Comparison of ENCODE assay signal across 27 mouse cellular contexts in the genomic region with DNA sequence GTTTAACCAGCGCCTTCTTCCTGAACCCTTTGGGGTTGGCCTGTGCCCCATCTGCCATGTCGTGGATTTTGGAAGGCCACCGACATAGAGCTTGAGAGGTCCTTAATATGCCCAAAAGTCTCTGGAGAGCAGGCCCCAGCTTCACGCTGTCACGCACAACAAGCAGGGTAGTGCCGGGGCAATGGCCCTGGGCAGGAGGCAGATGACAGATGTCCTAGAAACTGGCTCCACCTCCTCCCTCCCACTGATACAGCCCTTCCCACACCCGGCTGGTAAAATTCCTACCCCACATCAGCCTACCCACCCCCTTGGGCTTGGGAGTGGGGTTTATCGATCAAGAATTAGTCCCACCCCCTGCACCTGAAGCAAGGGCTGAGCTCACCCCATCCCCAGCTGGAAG. TPM values are rescaled to one million over a fixed set of nuclear protein-coding genes. Genes with fewer than 3 reads are reported as not detected.
DNase-seq lines count a peak whose midpoint lies in the region; ATAC-seq and TF ChIP-seq lines count a peak whose summit lies in the region.
"Had no signal": no experiment of that assay in that cellular context is flagged by ENCODE, and none has a peak within 500 bp of the region (broad histone marks: within the 10 kb centered on the region; RNA-seq: fewer than 3 reads in every experiment).

A gene (minus strand): TSS at position 211 of the 400 bp plus-strand sequence.

- H3K9me3 ChIP-seq in hindbrain, embryonic 10.5 days = peaks cover 3% of the 10 kb centered on the region; the same call in 1 of the 2 replicates
- H3K9me3 ChIP-seq in hindbrain, embryonic 14.5 days (ENCODE audit: control insufficient read depth, low read length) = no peaks in the 10 kb centered on the region
- H3K9me3 ChIP-seq in intestine, postnatal 0 days (ENCODE audit: control insufficient read depth) = no peaks in the 10 kb centered on the region
- H3K9me3 ChIP-seq: embryonic facial prominence, embryonic 12.5 days; forebrain, embryonic 12.5 days; limb, embryonic 13.5 days; neural tube, embryonic 13.5 days had no signal

- no peak within 1 kb of the TSS for H3K9ac ChIP-seq in hindbrain, embryonic 14.5 days
- no peak within 1 kb of the TSS for H3K9ac ChIP-seq in intestine, postnatal 0 days (ENCODE audit: low read depth, low read length)
- H3K9ac ChIP-seq: embryonic facial prominence, embryonic 12.5 days; forebrain, embryonic 12.5 days; limb, embryonic 13.5 days; liver, embryonic 14.5 days; lung, embryonic 14.5 days; neural tube, embryonic 13.5 days had no signal

- H3K36me3 ChIP-seq in hindbrain, embryonic 10.5 days = no peaks in the 10 kb centered on the region
- no peaks in the 10 kb centered on the region for H3K36me3 ChIP-seq in hindbrain, embryonic 14.5 days (replicated peaks; ENCODE audit: control insufficient read depth, insufficient read depth)
- H3K36me3 ChIP-seq in intestine, postnatal 0 days (ENCODE audit: control insufficient read depth, insufficient read depth) = no peaks in the 10 kb centered on the region
- H3K36me3 ChIP-seq: embryonic facial prominence, embryonic 12.5 days; forebrain, embryonic 12.5 days; heart, embryonic 10.5 days; limb, embryonic 13.5 days; neural tube, embryonic 13.5 days had no signal

- 0 out of 2 replicates have a peak within 1 kb of the TSS, but pooled peaks have one; percentile 35 for H3K27ac ChIP-seq in hindbrain, embryonic 10.5 days
- H3K27ac ChIP-seq in hindbrain, embryonic 14.5 days = no peak within 1 kb of the TSS
- no peak within 1 kb of the TSS for H3K27ac ChIP-seq in intestine, postnatal 0 days (ENCODE audit: low read depth, low read length)
- H3K27ac ChIP-seq: embryonic facial prominence, embryonic 12.5 days; forebrain, embryonic 12.5 days; heart, embryonic 10.5 days; limb, embryonic 13.5 days; liver, embryonic 14.5 days had no signal

- DNase-seq in hindbrain, embryonic 10.5 days (ENCODE audit: low spot score) = no peak
- no peak for DNase-seq in hindbrain, embryonic 14.5 days (ENCODE audit: low spot score)
- DNase-seq in adrenal gland, adult 2 months = peak; percentile 55
- DNase-seq in adrenal gland, postnatal 36 days = peak; percentile 43 to 50
- no peak for DNase-seq in frontal cortex, adult 2 months (ENCODE audit: extremely low spot score in 1 of 2, low spot score in 1 of 2)
- DNase-seq in heart, postnatal 36 days = no peak
- DNase-seq: cerebellum, adult 11 months; cerebellum, adult 9-11 months; kidney, adult 8-10 months; kidney, postnatal 14 days; lung, embryonic 14.5 days; lung, postnatal 36 days; midbrain, embryonic 14.5 days; thymus, postnatal 14 days had no signal

- no peak for TF ChIP-seq CTCF in intestine, postnatal 0 days (IDR thresholded peaks at IDR 0.05; ENCODE audit: low read depth)

- no peak for ATAC-seq in hindbrain, embryonic 14.5 days (ENCODE audit: low FRiP score)
- 0 out of 2 replicates have a peak, but pooled peaks have one; percentile 8 for ATAC-seq in neutrophil, adult 5-6 weeks (ENCODE audit: extremely low read depth, insufficient number of reproducible peaks, low FRiP score, poor library complexity, severe bottlenecking)
- no peak for ATAC-seq in intestine, postnatal 0 days
- ATAC-seq: CD4-positive, CD25-positive, alpha-beta regulatory T cell, adult 4 months; inflammation-experienced regulatory T-cells, adult 6 months had no signal

- H3K4me2 ChIP-seq in hindbrain, embryonic 14.5 days (replicated peaks) = no peak within 1 kb of the TSS
- H3K4me2 ChIP-seq in intestine, postnatal 0 days (replicated peaks; ENCODE audit: low read depth) = no peak within 1 kb of the TSS
- H3K4me2 ChIP-seq: embryonic facial prominence, embryonic 12.5 days; forebrain, embryonic 12.5 days; limb, embryonic 13.5 days; lung, embryonic 14.5 days; neural tube, embryonic 13.5 days had no signal

- WGBS in hindbrain, embryonic 10.5 days = 66% methylated on average over 8 of the region's 8 CpGs
- 50% methylated on average over 8 of the region's 8 CpGs for whole genome bisulfite sequencing in hindbrain, embryonic 14.5 days
- 78% methylated on average over 8 of the region's 8 CpGs for WGBS in intestine, postnatal 0 days

- H3K27me3 ChIP-seq in hindbrain, embryonic 10.5 days (ENCODE audit: insufficient read depth, poor library complexity, severe bottlenecking) = no peaks in the 10 kb centered on the region
- H3K27me3 ChIP-seq in hindbrain, embryonic 14.5 days (ENCODE audit: control insufficient read depth, insufficient read depth, low read length) = no peaks in the 10 kb centered on the region
- no peaks in the 10 kb centered on the region for H3K27me3 ChIP-seq in intestine, postnatal 0 days (replicated peaks; ENCODE audit: control insufficient read depth, insufficient read depth, low read length)
- H3K27me3 ChIP-seq: embryonic facial prominence, embryonic 12.5 days; forebrain, embryonic 12.5 days; limb, embryonic 13.5 days; neural tube, embryonic 13.5 days had no signal

- intact Hi-C loops in heart, postnatal 36 days (cut with DNase I) = no loop called here

- no peak within 1 kb of the TSS for H3K4me3 ChIP-seq in hindbrain, embryonic 10.5 days
- H3K4me3 ChIP-seq in hindbrain, embryonic 14.5 days (replicated peaks; ENCODE audit: low read length) = no peak within 1 kb of the TSS
- H3K4me3 ChIP-seq in intestine, postnatal 0 days (ENCODE audit: low read depth, low read length) = no peak within 1 kb of the TSS
- H3K4me3 ChIP-seq: embryonic facial prominence, embryonic 12.5 days; erythroblast, embryonic 14.5 days; forebrain, embryonic 12.5 days; heart, embryonic 10.5 days; limb, embryonic 13.5 days; neural tube, embryonic 13.5 days had no signal

- peaks cover 21% of the 10 kb centered on the region for H3K4me1 ChIP-seq in hindbrain, embryonic 10.5 days (replicated peaks)
- no peaks in the 10 kb centered on the region for H3K4me1 ChIP-seq in hindbrain, embryonic 14.5 days (replicated peaks; ENCODE audit: control insufficient read depth, insufficient read depth, low read length)
- H3K4me1 ChIP-seq in intestine, postnatal 0 days (replicated peaks; ENCODE audit: control insufficient read depth, insufficient read depth, low read length) = 0 out of 2 replicates have a peak, but pooled peaks cover 3% of the 10 kb centered on the region
- H3K4me1 ChIP-seq: embryonic facial prominence, embryonic 12.5 days; forebrain, embryonic 12.5 days; megakaryocyte, embryonic 14.5 days had no signal

RNA-seq across cellular contexts. Expression of the gene that starts here (rescaled TPM):
- polyA plus RNA-seq in hindbrain, embryonic 10.5 days (2016; fragmentation: Nextera tagmentation; extraction: Ambion mirVana) = 0.84 and 1.2 TPM in 2 replicates
- polyA plus RNA-seq in hindbrain, embryonic 14.5 days (2014; fragmentation: Nextera tagmentation; extraction: Ambion mirVana) = not detected in 2 replicates
- total RNA-seq in adrenal gland, adult 2 months (2021) = 10 to 100 TPM; 20.6 to 34.4 TPM
- 54.0 and 67.7 TPM in 2 replicates for polyA plus RNA-seq in adrenal gland, adult 2 months (2012; rRNA removed)
- 10 to 100 TPM; 19.8 to 31.3 TPM for total RNA-seq in adrenal gland, postnatal 36 days (2021)
- not detected in 2 replicates for total RNA-seq in neutrophil, adult 5-6 weeks (2017)
- 0.08 and 0.13 TPM in 2 replicates for polyA plus RNA-seq in frontal cortex, adult 2 months (2012; rRNA removed)
- total RNA-seq in heart, postnatal 36 days (2021) = under 1 TPM in 1 of 2 experiments, not detected in 1; 0.24 TPM
- 0.46 and 0.64 TPM in 2 replicates for polyA plus RNA-seq in intestine, postnatal 0 days (2015; fragmentation: Nextera tagmentation; extraction: Ambion mirVana)
- total RNA-seq: granulocyte monocyte progenitor cell, adult 5-6 weeks had no signal
- polyA plus RNA-seq: CD4-positive, CD25-positive, alpha-beta regulatory T cell, adult 4 months; embryonic facial prominence, embryonic 12.5 days; erythroblast, embryonic 14.5 days; forebrain, embryonic 12.5 days; inflammation-experienced regulatory T-cells, adult 6 months; lung, embryonic 14.5 days; neural tube, embryonic 13.5 days had no signal

Comparison
In these comparisons a context has a peak if more than half of its experiments do, and no peak if none do; other contexts are left out.
1. RNA of the gene that starts here (total RNA-seq): 20.6 to 34.4 TPM in adrenal gland, adult 2 months and 19.8 to 31.3 TPM in adrenal gland, postnatal 36 days; 0.24 TPM in heart, postnatal 36 days and not detected in neutrophil, adult 5-6 weeks; every median in the first group is over 10 times any median in the second.
2. RNA of the gene that starts here (polyA plus RNA-seq): 54.0 to 67.7 TPM in adrenal gland, adult 2 months; 0.84 to 1.2 TPM in hindbrain, embryonic 10.5 days, 0.46 to 0.64 TPM in intestine, postnatal 0 days, 0.08 to 0.13 TPM in frontal cortex, adult 2 months and not detected in hindbrain, embryonic 14.5 days; every median in the first group is over 10 times any median in the second.
3. Peak in ATAC-seq in neutrophil, adult 5-6 weeks; RNA of the gene not detected or under 1 TPM.
4. DNase-seq: peak in adrenal gland, adult 2 months (single experiment) and adrenal gland, postnatal 36 days (2 of 2); none in hindbrain, embryonic 10.5 days (single experiment), hindbrain, embryonic 14.5 days (single experiment), frontal cortex, adult 2 months (0 of 2) and heart, postnatal 36 days (0 of 2).